Mouse (Mus musculus) T-helper 1 cell (primary cell): ENCODE measurements around the gene Eif4g3.

ENCODE experiments used
- in situ Hi-C: fragments of 300-600 bp; cut with MboI, MseI; formaldehyde crosslinking; loops from one replicate; pipeline ENCODE4 v1.15.1; 2025; ENCODE audit warnings: high pct_unique_total_duplicates

The Eif4g3 gene

GRCm38 (mm10) chr4:138151226-138151625 lies 158.4 kb downstream of the Eif4g3 start:
- in situ Hi-C loops = no loop called here

- in situ Hi-C loops = no loop called here
Observed at GRCm38 (mm10) chr4:138153980-138154379, 161.2 kb downstream of the Eif4g3 start.

- in situ Hi-C loops = no loop called here
Observed at GRCm38 (mm10) chr4:138160918-138161317, 168.1 kb downstream of the Eif4g3 start.

GRCm38 (mm10) chr4:138161550-138161949 lies 168.7 kb downstream of the Eif4g3 start:
- in situ Hi-C loops = no loop called here

GRCm38 (mm10) chr4:138163836-138164235 lies 171.0 kb downstream of the Eif4g3 start:
- in situ Hi-C loops = no loop called here

- in situ Hi-C loops = no loop called here
Observed at GRCm38 (mm10) chr4:138164860-138165259, 172.0 kb downstream of the Eif4g3 start.

- in situ Hi-C loops = no loop called here
Observed at GRCm38 (mm10) chr4:138166519-138166918, 173.7 kb downstream of the Eif4g3 start.

GRCm38 (mm10) chr4:138168162-138168561 lies 175.3 kb downstream of the Eif4g3 start:
- in situ Hi-C loops = no loop called here

- in situ Hi-C loops = no loop called here
Observed at GRCm38 (mm10) chr4:138169420-138169819, 176.6 kb downstream of the Eif4g3 start.

GRCm38 (mm10) chr4:138172686-138173085 lies 179.9 kb downstream of the Eif4g3 start:
- in situ Hi-C loops = no loop called here

- in situ Hi-C loops = no loop called here
Observed at GRCm38 (mm10) chr4:138179391-138179790, 186.6 kb downstream of the Eif4g3 start.

- in situ Hi-C loops = no loop called here
Observed at GRCm38 (mm10) chr4:138180719-138181118, 187.9 kb downstream of the Eif4g3 start.

GRCm38 (mm10) chr4:138184056-138184455 lies 191.2 kb downstream of the Eif4g3 start:
- in situ Hi-C loops = no loop called here

GRCm38 (mm10) chr4:138184573-138184981 lies 191.8 kb downstream of the Eif4g3 start:
- in situ Hi-C loops = no loop called here

- in situ Hi-C loops = no loop called here
Observed at GRCm38 (mm10) chr4:138185961-138186360, 193.1 kb downstream of the Eif4g3 start.

GRCm38 (mm10) chr4:138187995-138188394 lies 195.2 kb downstream of the Eif4g3 start:
- in situ Hi-C loops = no loop called here

- in situ Hi-C loops = no loop called here
Observed at GRCm38 (mm10) chr4:138192561-138192960, 199.7 kb downstream of the Eif4g3 start.

GRCm38 (mm10) chr4:138200769-138201168 lies 207.9 kb downstream of the Eif4g3 start:
- in situ Hi-C loops = loop anchor here (25.0 kb wide), 1 partner anchor 1237 kb away; no protein-coding TSS in a partner anchor

GRCm38 (mm10) chr4:138201696-138202095 lies 208.9 kb downstream of the Eif4g3 start:
- in situ Hi-C loops = loop anchor here (25.0 kb wide), 1 partner anchor 1236 kb away; no protein-coding TSS in a partner anchor

GRCm38 (mm10) chr4:138210116-138210515 lies 217.3 kb downstream of the Eif4g3 start:
- in situ Hi-C loops = loop anchor here (10.0 to 25.0 kb wide), 2 partner anchors 335 to 1227 kb away; no protein-coding TSS in a partner anchor

- in situ Hi-C loops = loop anchor here (10.0 to 25.0 kb wide), 2 partner anchors 339 to 1223 kb away; no protein-coding TSS in a partner anchor
Observed at GRCm38 (mm10) chr4:138213861-138214260, 221.0 kb downstream of the Eif4g3 start.

GRCm38 (mm10) chr4:138215671-138216199 lies 222.9 kb downstream of the Eif4g3 start:
- in situ Hi-C loops = loop anchor here (10.0 to 25.0 kb wide), 2 partner anchors 341 to 1222 kb away; no protein-coding TSS in a partner anchor

- in situ Hi-C loops = loop anchor here (10.0 to 25.0 kb wide), 2 partner anchors 342 to 1221 kb away; no protein-coding TSS in a partner anchor
Observed at GRCm38 (mm10) chr4:138216200-138216890, 223.5 kb downstream of the Eif4g3 start, which contains the start of gene Hp1bp3. Hp1bp3 (plus strand) TSS chr4:138216296.
